Mouse (Mus musculus): ENCODE data around the gene Alk.

GRCm38 (mm10) chr17:72299651-72300050 lies 304.8 kb downstream of the Alk start:
- TF ChIP-seq CTCF (IDR thresholded peaks at IDR 0.05; ENCODE audit: low read depth), result no peak
- no peak for TF ChIP-seq EP300 (optimal IDR thresholded peaks at IDR 0.05)
